Mouse (Mus musculus): ENCODE measurements at regions not wholly inside any gene's neighbourhood (a gene's known extent, or its start where the extent isn't known, plus 50 kb on each side); places are given as distances from the start of the nearest gene placed in this dataset.

GRCm38 (mm10) chr11:18754732-18755525 lies 263.9 kb downstream of the Meis1 start:
- no peak for TF ChIP-seq EP300 (IDR thresholded peaks at IDR 0.05; ENCODE audit: low read depth)
- no peak for TF ChIP-seq CTCF (IDR thresholded peaks at IDR 0.05; ENCODE audit: low read depth)

Measured in liver, embryonic 14.5 days (tissue).